Mouse (Mus musculus): Measurements from ENCODE around the gene Zscan5b. TPM values are rescaled to one million over a fixed set of nuclear protein-coding genes. Genes with fewer than 3 reads are reported as not detected.
"Not testable (repeated sequence)": the region's sequence is repeated elsewhere in the genome, so short reads cannot be mapped to it uniquely, and the experiment has no call there.

Zscan5b gene
- polyA plus RNA-seq, 1 experiment from 2014 or later, result not detected

- no peak overlapping the region for H3K4me3 ChIP-seq (ENCODE audit: low read depth, low read length)
- H3K27me3 ChIP-seq (ENCODE audit: control insufficient read depth, insufficient read depth, low read length), result no peaks in the 10 kb centered on the region
- no peak overlapping the region for H3K27ac ChIP-seq (ENCODE audit: low read length)
- no peaks in the 10 kb centered on the region for H3K36me3 ChIP-seq (ENCODE audit: control insufficient read depth, insufficient read depth, low read length)
- no peaks in the 10 kb centered on the region for H3K9me3 ChIP-seq (ENCODE audit: control insufficient read depth, low read depth, low read length)
- no peak overlapping the region for H3K9ac ChIP-seq (replicated peaks; ENCODE audit: low read depth, low read length)
- 88% methylated on average over 5 of the region's 5 CpGs for WGBS
- no peak overlapping the region for H3K4me2 ChIP-seq (replicated peaks; ENCODE audit: low read depth, low read length)
- H3K4me1 ChIP-seq (ENCODE audit: control insufficient read depth, insufficient read depth, low read length), result no peaks in the 10 kb centered on the region
- ATAC-seq (ENCODE audit: insufficient number of reproducible peaks, insufficient read depth, low FRiP score, low read depth), result no peak
Measured at GRCm38 (mm10) chr7:6254451-6254850, 32.4 kb downstream of the Zscan5b start.

GRCm38 (mm10) chr7:6257386-6257785 lies 35.3 kb downstream of the Zscan5b start:
- H3K9me3 ChIP-seq (ENCODE audit: control insufficient read depth, low read depth, low read length), result no peaks in the 10 kb centered on the region
- no peak overlapping the region for H3K9ac ChIP-seq (replicated peaks; ENCODE audit: low read depth, low read length)
- no peak for ATAC-seq (ENCODE audit: insufficient number of reproducible peaks, insufficient read depth, low FRiP score, low read depth)
- WGBS, result 81% methylated on average over 4 of the region's 4 CpGs
- H3K4me1 ChIP-seq (ENCODE audit: control insufficient read depth, insufficient read depth, low read length), result no peaks in the 10 kb centered on the region
- no peak overlapping the region for H3K4me3 ChIP-seq (ENCODE audit: low read depth, low read length)
- no peak overlapping the region for H3K27ac ChIP-seq (ENCODE audit: low read length)
- no peak overlapping the region for H3K4me2 ChIP-seq (replicated peaks; ENCODE audit: low read depth, low read length)
- no peaks in the 10 kb centered on the region for H3K27me3 ChIP-seq (ENCODE audit: control insufficient read depth, insufficient read depth, low read length)
- no peaks in the 10 kb centered on the region for H3K36me3 ChIP-seq (ENCODE audit: control insufficient read depth, insufficient read depth, low read length)

- H3K27me3 ChIP-seq (ENCODE audit: control insufficient read depth, insufficient read depth, low read length), result no peaks in the 10 kb centered on the region
- H3K9me3 ChIP-seq (ENCODE audit: control insufficient read depth, low read depth, low read length), result no peaks in the 10 kb centered on the region
- WGBS, result 46% methylated on average over 16 of the region's 16 CpGs
- H3K4me1 ChIP-seq (ENCODE audit: control insufficient read depth, insufficient read depth, low read length), result no peaks in the 10 kb centered on the region
- H3K4me2 ChIP-seq (replicated peaks; ENCODE audit: low read depth, low read length), result no peak overlapping the region
- H3K36me3 ChIP-seq (ENCODE audit: control insufficient read depth, insufficient read depth, low read length), result no peaks in the 10 kb centered on the region
- no peak overlapping the region for H3K27ac ChIP-seq (ENCODE audit: low read length)
- H3K4me3 ChIP-seq (ENCODE audit: low read depth, low read length), result no peak overlapping the region
- H3K9ac ChIP-seq (replicated peaks; ENCODE audit: low read depth, low read length), result no peak overlapping the region
- ATAC-seq (ENCODE audit: insufficient number of reproducible peaks, insufficient read depth, low FRiP score, low read depth), result no peak
Measured at GRCm38 (mm10) chr7:6258232-6259220, 36.4 kb downstream of the Zscan5b start.

GRCm38 (mm10) chr7:6260004-6260403 lies 37.9 kb downstream of the Zscan5b start:
- 45% methylated on average over 2 of the region's 2 CpGs for WGBS
- not testable (repeated sequence) for ATAC-seq (ENCODE audit: insufficient number of reproducible peaks, insufficient read depth, low FRiP score, low read depth); H3K36me3 ChIP-seq (ENCODE audit: control insufficient read depth, insufficient read depth, low read length); H3K4me1 ChIP-seq (ENCODE audit: control insufficient read depth, insufficient read depth, low read length); H3K9me3 ChIP-seq (ENCODE audit: control insufficient read depth, low read depth, low read length); H3K4me2 ChIP-seq (replicated peaks; ENCODE audit: low read depth, low read length); H3K27me3 ChIP-seq (ENCODE audit: control insufficient read depth, insufficient read depth, low read length); H3K9ac ChIP-seq (replicated peaks; ENCODE audit: low read depth, low read length); H3K4me3 ChIP-seq (ENCODE audit: low read depth, low read length); H3K27ac ChIP-seq (ENCODE audit: low read length)

GRCm38 (mm10) chr7:6262120-6262519 lies 40.0 kb downstream of the Zscan5b start:
- Histone ChIP-seq H3K9me3 (ENCODE audit: control insufficient read depth, low read depth, low read length) (no peaks in the 10 kb centered on the region), H3K27me3 (ENCODE audit: control insufficient read depth, insufficient read depth, low read length) (no peaks in the 10 kb centered on the region), H3K9ac (replicated peaks; ENCODE audit: low read depth, low read length) (no peak overlapping the region), H3K36me3 (ENCODE audit: control insufficient read depth, insufficient read depth, low read length) (no peaks in the 10 kb centered on the region), H3K27ac (ENCODE audit: low read length) (no peak overlapping the region), H3K4me3 (ENCODE audit: low read depth, low read length) (no peak overlapping the region), H3K4me2 (replicated peaks; ENCODE audit: low read depth, low read length) (no peak overlapping the region), H3K4me1 (ENCODE audit: control insufficient read depth, insufficient read depth, low read length) (no peaks in the 10 kb centered on the region)
- no peak for ATAC-seq (ENCODE audit: insufficient number of reproducible peaks, insufficient read depth, low FRiP score, low read depth)
- WGBS, result 89% methylated on average over 3 of the region's 3 CpGs

GRCm38 (mm10) chr7:6262984-6263383 lies 40.9 kb downstream of the Zscan5b start:
- Histone ChIP-seq H3K4me3 (ENCODE audit: low read depth, low read length) (no peak overlapping the region), H3K27ac (ENCODE audit: low read length) (no peak overlapping the region), H3K36me3 (ENCODE audit: control insufficient read depth, insufficient read depth, low read length) (no peaks in the 10 kb centered on the region), H3K4me1 (ENCODE audit: control insufficient read depth, insufficient read depth, low read length) (no peaks in the 10 kb centered on the region), H3K9ac (replicated peaks; ENCODE audit: low read depth, low read length) (no peak overlapping the region), H3K9me3 (ENCODE audit: control insufficient read depth, low read depth, low read length) (no peaks in the 10 kb centered on the region), H3K27me3 (ENCODE audit: control insufficient read depth, insufficient read depth, low read length) (no peaks in the 10 kb centered on the region), H3K4me2 (replicated peaks; ENCODE audit: low read depth, low read length) (no peak overlapping the region)
- ATAC-seq (ENCODE audit: insufficient number of reproducible peaks, insufficient read depth, low FRiP score, low read depth), result no peak
- WGBS, result 74% methylated on average over 4 of the region's 4 CpGs

- H3K9ac ChIP-seq (replicated peaks; ENCODE audit: low read depth, low read length), result no peak overlapping the region
- H3K27me3 ChIP-seq (ENCODE audit: control insufficient read depth, insufficient read depth, low read length), result no peaks in the 10 kb centered on the region
- 67% methylated on average over 8 of the region's 8 CpGs for whole genome bisulfite sequencing
- H3K27ac ChIP-seq (ENCODE audit: low read length), result no peak overlapping the region
- no peak overlapping the region for H3K4me3 ChIP-seq (ENCODE audit: low read depth, low read length)
- no peaks in the 10 kb centered on the region for H3K36me3 ChIP-seq (ENCODE audit: control insufficient read depth, insufficient read depth, low read length)
- ATAC-seq (ENCODE audit: insufficient number of reproducible peaks, insufficient read depth, low FRiP score, low read depth), result no peak
- no peak overlapping the region for H3K4me2 ChIP-seq (replicated peaks; ENCODE audit: low read depth, low read length)
- H3K4me1 ChIP-seq (ENCODE audit: control insufficient read depth, insufficient read depth, low read length), result no peaks in the 10 kb centered on the region
- H3K9me3 ChIP-seq (ENCODE audit: control insufficient read depth, low read depth, low read length), result no peaks in the 10 kb centered on the region
Measured at GRCm38 (mm10) chr7:6265695-6266094, 43.6 kb downstream of the Zscan5b start.

GRCm38 (mm10) chr7:6277906-6278305 lies 55.8 kb downstream of the Zscan5b start:
- Histone ChIP-seq H3K4me2 (replicated peaks; ENCODE audit: low read depth, low read length) (no peak overlapping the region), H3K27ac (ENCODE audit: low read length) (no peak overlapping the region), H3K4me3 (ENCODE audit: low read depth, low read length) (no peak overlapping the region), H3K9ac (replicated peaks; ENCODE audit: low read depth, low read length) (no peak overlapping the region), H3K27me3 (ENCODE audit: control insufficient read depth, insufficient read depth, low read length) (no peaks in the 10 kb centered on the region), H3K9me3 (ENCODE audit: control insufficient read depth, low read depth, low read length) (no peaks in the 10 kb centered on the region), H3K36me3 (ENCODE audit: control insufficient read depth, insufficient read depth, low read length) (no peaks in the 10 kb centered on the region), H3K4me1 (ENCODE audit: control insufficient read depth, insufficient read depth, low read length) (no peaks in the 10 kb centered on the region)
- WGBS, result 28% methylated on average over 3 of the region's 3 CpGs
- no peak for ATAC-seq (ENCODE audit: insufficient number of reproducible peaks, insufficient read depth, low FRiP score, low read depth)
